Mouse (Mus musculus): ENCODE results near the gene Mcrs1. TPM values are rescaled to one million over a fixed set of nuclear protein-coding genes. Genes with fewer than 3 reads are reported as not detected.

Mcrs1 gene
- polyA plus RNA-seq, 1 experiment from 2014 or later: 180 TPM

DNA sequence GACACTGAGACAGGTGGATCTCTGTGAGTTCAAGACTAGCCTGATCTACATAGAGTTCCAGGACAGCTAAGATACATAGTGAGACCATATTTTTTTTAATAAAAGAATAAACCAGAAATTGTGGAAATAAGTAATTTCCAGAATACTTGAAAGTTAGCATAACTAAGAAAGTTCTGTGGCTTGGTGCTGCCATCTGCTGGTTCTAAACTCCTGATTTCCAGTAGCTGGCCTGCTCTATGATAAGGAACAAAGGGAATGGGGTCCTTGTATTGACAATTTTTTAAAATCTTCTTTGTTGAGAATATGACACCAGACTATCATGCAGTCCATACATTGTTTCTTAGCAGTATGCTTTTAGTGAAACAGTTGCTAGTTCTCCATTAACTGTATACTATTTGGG is 53.0 kb downstream of the Mcrs1 start:
- Histone ChIP-seq H3K27me3 (ENCODE audit: control insufficient read depth, insufficient read depth, low read length) (no peaks in the 10 kb centered on the region), H3K4me1 (ENCODE audit: control insufficient read depth, insufficient read depth, low read length) (no peaks in the 10 kb centered on the region), H3K9me3 (ENCODE audit: control insufficient read depth, low read length) (no peaks in the 10 kb centered on the region), H3K36me3 (ENCODE audit: control insufficient read depth, insufficient read depth, low read length) (peaks cover 45% of the 10 kb centered on the region), H3K9ac (ENCODE audit: low read depth, low read length) (no peak overlapping the region), H3K4me2 (replicated peaks; ENCODE audit: low read depth, low read length) (no peak overlapping the region), H3K4me3 (ENCODE audit: low read length) (no peak overlapping the region), H3K27ac (ENCODE audit: low read depth, low read length) (no peak overlapping the region)
- ATAC-seq (ENCODE audit: low FRiP score, low TSS enrichment): no peak

DNA sequence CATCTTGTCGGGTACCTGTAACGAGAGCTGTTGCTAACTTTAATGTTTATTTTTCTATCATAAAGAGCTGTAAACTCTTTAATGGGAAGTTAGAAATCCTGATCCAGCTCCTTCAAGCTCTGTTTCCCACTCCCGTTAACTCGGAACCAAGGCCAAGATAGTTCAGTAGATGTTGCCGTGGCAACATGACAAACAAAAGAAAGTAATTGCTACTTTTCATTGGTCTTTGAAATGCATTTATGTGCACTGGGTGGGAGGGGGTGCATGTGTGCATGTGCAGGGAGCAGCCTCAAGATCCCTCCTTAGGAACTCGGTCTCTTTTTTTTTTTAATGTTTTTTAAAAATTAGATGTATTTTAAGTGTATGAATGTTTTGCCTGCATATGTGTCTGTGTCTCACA is 56.7 kb downstream of the Mcrs1 start:
- H3K27me3 ChIP-seq (ENCODE audit: control insufficient read depth, insufficient read depth, low read length): no peaks in the 10 kb centered on the region
- no peak for ATAC-seq (ENCODE audit: low FRiP score, low TSS enrichment)
- H3K4me2 ChIP-seq (replicated peaks; ENCODE audit: low read depth, low read length): no peak overlapping the region
- H3K36me3 ChIP-seq (ENCODE audit: control insufficient read depth, insufficient read depth, low read length): peaks cover 51% of the 10 kb centered on the region
- no peak overlapping the region for H3K27ac ChIP-seq (ENCODE audit: low read depth, low read length)
- H3K9me3 ChIP-seq (ENCODE audit: control insufficient read depth, low read length): no peaks in the 10 kb centered on the region
- no peaks in the 10 kb centered on the region for H3K4me1 ChIP-seq (ENCODE audit: control insufficient read depth, insufficient read depth, low read length)
- H3K9ac ChIP-seq (ENCODE audit: low read depth, low read length): no peak overlapping the region
- no peak overlapping the region for H3K4me3 ChIP-seq (ENCODE audit: low read length)
- WGBS: 75% methylated on average over 6 of the region's 6 CpGs

DNA sequence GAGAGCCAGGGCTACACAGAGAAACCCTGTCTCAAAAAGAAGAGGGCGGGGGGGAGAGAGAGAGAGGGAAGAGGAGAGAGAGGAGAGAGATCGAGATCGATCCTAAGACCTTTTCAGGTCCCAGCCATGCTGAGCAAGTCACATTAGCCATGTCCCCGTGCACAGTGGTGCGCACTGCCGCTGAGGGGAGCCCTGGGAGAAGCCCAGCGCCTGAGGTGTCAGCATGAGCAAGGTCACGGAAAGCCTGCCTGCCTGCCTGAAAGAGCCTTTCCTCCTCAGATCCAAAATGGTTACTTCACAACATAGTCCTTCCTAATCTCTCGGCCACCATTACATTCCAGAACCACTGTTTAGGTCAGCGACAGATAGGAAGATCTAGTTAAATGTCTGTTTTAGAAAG is 57.4 kb downstream of the Mcrs1 start:
- Histone ChIP-seq H3K36me3 (ENCODE audit: control insufficient read depth, insufficient read depth, low read length) (peaks cover 45% of the 10 kb centered on the region), H3K27me3 (ENCODE audit: control insufficient read depth, insufficient read depth, low read length) (no peaks in the 10 kb centered on the region), H3K4me1 (ENCODE audit: control insufficient read depth, insufficient read depth, low read length) (no peaks in the 10 kb centered on the region), H3K27ac (ENCODE audit: low read depth, low read length) (no peak overlapping the region), H3K4me3 (ENCODE audit: low read length) (no peak overlapping the region), H3K9me3 (ENCODE audit: control insufficient read depth, low read length) (no peaks in the 10 kb centered on the region), H3K9ac (ENCODE audit: low read depth, low read length) (no peak overlapping the region), H3K4me2 (replicated peaks; ENCODE audit: low read depth, low read length) (no peak overlapping the region)
- ATAC-seq (ENCODE audit: low FRiP score, low TSS enrichment): no peak
- WGBS: 92% methylated on average over 10 of the region's 10 CpGs

Other genes starting within 250 kb of the Mcrs1 start
- 187 and 196 TPM in 2 replicates for gene Tuba1c, start 222.1 kb downstream of the Mcrs1 start, polyA plus RNA-seq (2014; fragmentation: Nextera tagmentation; extraction: Ambion mirVana)
- gene Prph, start 196.8 kb downstream of the Mcrs1 start, polyA plus RNA-seq (2014; fragmentation: Nextera tagmentation; extraction: Ambion mirVana): 0.13 and 0.31 TPM in 2 replicates
- 27.3 and 31.7 TPM in 2 replicates for gene Troap, start 177.4 kb downstream of the Mcrs1 start, polyA plus RNA-seq (2014; fragmentation: Nextera tagmentation; extraction: Ambion mirVana)
- gene C1ql4, start 164.1 kb downstream of the Mcrs1 start, polyA plus RNA-seq (2014; fragmentation: Nextera tagmentation; extraction: Ambion mirVana): 0.43 and 1.3 TPM in 2 replicates
- gene Dnajc22, start 158.8 kb downstream of the Mcrs1 start, polyA plus RNA-seq (2014; fragmentation: Nextera tagmentation; extraction: Ambion mirVana): 5.4 and 7.1 TPM in 2 replicates
- 51.5 and 55.2 TPM in 2 replicates for gene Spats2, start 126.0 kb downstream of the Mcrs1 start, polyA plus RNA-seq (2014; fragmentation: Nextera tagmentation; extraction: Ambion mirVana)
- 0.46 and 1.4 TPM in 2 replicates for gene Kcnh3, start 27.1 kb downstream of the Mcrs1 start, polyA plus RNA-seq (2014; fragmentation: Nextera tagmentation; extraction: Ambion mirVana)
- gene Prpf40b, start 43.1 kb upstream of the Mcrs1 start, polyA plus RNA-seq (2014; fragmentation: Nextera tagmentation; extraction: Ambion mirVana): 39.5 and 63.9 TPM in 2 replicates
- 0.07 and 0.22 TPM in 2 replicates for gene Fam186b, start 43.9 kb upstream of the Mcrs1 start, polyA plus RNA-seq (2014; fragmentation: Nextera tagmentation; extraction: Ambion mirVana)
- gene Fmnl3, start 118.5 kb upstream of the Mcrs1 start, polyA plus RNA-seq (2014; fragmentation: Nextera tagmentation; extraction: Ambion mirVana): 15.0 and 27.9 TPM in 2 replicates
- 321 and 409 TPM in 2 replicates for gene Tmbim6, start 140.9 kb upstream of the Mcrs1 start, polyA plus RNA-seq (2014; fragmentation: Nextera tagmentation; extraction: Ambion mirVana)
- gene Nckap5l, start 205.8 kb upstream of the Mcrs1 start, polyA plus RNA-seq (2014; fragmentation: Nextera tagmentation; extraction: Ambion mirVana): 9.3 and 11.8 TPM in 2 replicates
- gene Bcdin3d, start 222.8 kb upstream of the Mcrs1 start, polyA plus RNA-seq (2014; fragmentation: Nextera tagmentation; extraction: Ambion mirVana): 13.2 and 16.9 TPM in 2 replicates